Mouse (Mus musculus) neural tube, postnatal 0 days (tissue): ENCODE results near the gene Slc3a2. TPM values are rescaled to one million over a fixed set of nuclear protein-coding genes. Genes with fewer than 3 reads are reported as not detected.

ENCODE experiments used
- microRNA-seq: library from miRNA; unstranded; fragments of <30 nt; microRNA quantifications from one replicate; pipeline ENCODE4, GENCODE M21; 2016
- polyA plus RNA-seq: library from polyadenylated mRNA; unstranded; fragments of >200 nt; fragmentation: Nextera tagmentation; extraction: Ambion mirVana; gene quantifications from 2 replicates; pipeline ENCODE4 v1.2.1, GENCODE M21; 2015

Slc3a2 gene
- 178 and 184 TPM in 2 replicates for polyA plus RNA-seq

GRCm38 (mm10) chr19:8722907-8723573, at the start of gene Slc3a2:
Gene Slc3a2 (minus strand): TSS chr19:8723369.

GRCm38 (mm10) chr19:8770567-8771270, 47.5 kb upstream of the Slc3a2 start, which contains the start of gene Tmem223:
Gene Tmem223 (plus strand): TSS chr19:8770996.

GRCm38 (mm10) chr19:8756635-8757387, 33.6 kb upstream of the Slc3a2 start, which contains the start of gene Nxf1:
Gene Nxf1 (plus strand): TSS chr19:8757073.

DNA sequence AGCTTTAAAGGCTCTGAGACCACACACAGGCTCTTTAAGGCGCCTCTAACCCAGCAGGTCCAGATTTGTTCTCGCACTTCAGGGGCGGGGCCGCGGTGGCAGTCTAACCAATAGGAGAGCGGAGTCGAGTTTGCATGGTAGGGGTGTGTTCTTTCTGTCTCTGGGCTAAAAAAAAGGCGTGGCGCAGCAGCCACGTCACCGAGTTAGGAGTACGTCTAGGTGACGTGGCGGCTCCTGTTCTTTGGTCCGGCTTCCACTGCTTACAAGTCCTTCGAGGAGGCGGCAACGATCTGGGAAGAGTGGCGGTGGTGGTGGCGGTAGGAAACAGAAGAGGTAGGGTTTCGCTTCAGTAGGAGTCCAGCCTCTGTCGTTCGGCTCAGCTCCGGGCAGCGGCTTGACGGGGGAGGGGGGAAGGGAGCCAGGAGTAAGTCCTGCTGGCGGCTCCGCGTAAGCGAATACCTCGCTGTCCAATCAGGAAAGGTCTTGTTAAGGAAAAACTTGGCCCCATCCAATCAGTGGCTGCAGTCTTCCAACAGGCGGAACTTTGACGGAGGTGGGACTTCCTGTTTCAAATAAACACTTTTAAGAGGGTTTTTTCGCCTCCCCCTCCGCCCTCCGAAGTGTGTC, 18.2 kb upstream of the Slc3a2 start, which contains the start of gene Stx5a:
TSS of gene Stx5a (plus strand) at position 171 of the 627 bp plus-strand sequence.

GRCm38 (mm10) chr19:8740603-8741002, 17.4 kb upstream of the Slc3a2 start, which contains the start of gene 1700092M07Rik:
Gene 1700092M07Rik (plus strand): TSS chr19:8740718.

DNA sequence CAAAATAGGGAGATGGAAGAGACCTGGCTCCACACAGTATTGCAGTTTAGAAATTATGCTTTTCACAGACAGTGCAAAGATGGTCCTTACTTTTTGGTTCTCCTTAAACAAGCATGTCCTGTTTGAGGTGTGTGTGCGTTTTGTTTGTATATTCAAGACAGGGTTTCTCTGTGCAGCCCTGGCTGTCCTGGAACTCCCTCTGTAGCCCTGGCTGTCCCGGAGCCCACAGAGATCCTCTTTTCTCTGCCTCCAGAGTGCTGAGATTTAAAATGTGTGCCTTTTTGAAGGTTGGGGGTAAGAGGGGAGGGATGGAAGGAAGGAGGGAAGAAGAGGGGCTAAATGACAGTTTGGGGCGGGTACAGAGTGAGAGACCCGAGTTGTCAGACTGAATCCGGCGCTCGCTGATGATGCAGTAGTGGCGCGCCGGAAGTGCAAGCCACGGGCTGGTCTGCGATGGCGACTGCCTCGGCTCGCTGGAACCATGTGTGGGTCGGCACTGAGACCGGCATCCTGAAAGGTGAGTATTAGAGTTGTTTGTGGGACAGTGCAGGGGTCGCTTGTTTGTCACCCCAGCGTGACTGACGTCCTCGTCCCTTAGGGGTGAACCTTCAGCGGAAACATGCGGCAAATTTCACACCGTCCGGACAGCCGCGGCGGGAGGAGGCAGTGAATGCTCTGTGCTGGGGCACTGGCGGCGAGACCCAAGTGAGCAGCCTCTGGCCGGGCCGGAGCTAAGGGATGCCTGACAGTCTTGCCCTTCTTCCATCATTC, 12.4 kb upstream of the Slc3a2 start, which contains the start of gene Wdr74:
TSS of gene Wdr74 (plus strand) at position 439 of the 771 bp plus-strand sequence.

DNA sequence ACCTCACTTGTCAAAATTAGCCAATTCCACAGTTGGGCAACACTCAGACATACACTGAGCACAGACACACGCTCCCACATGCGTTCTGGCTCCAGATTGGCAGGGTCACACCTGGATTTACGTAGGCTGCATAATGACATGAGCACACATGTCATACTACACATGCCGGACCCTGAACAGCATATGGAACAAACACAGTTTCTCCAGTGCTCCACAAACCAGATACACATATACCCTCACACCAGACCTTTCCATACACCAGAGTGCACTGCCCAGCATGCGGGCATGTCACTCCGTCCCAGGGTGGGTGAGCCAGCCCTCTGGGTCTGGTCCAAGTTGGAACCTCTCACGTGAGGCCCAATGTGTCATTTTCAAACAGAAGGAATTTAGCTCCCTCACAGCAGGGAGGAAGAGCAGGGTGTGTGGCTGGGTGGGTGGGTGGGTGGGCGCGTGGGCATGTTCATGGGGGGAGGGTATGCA, 59.8 kb downstream of the Slc3a2 start, which contains the start of gene Chrm1:
TSS of gene Chrm1 (plus strand) at position 430 of the 480 bp plus-strand sequence.

Small RNA genes within 50 kb of the gene (microRNA-seq; reads per million reads assigned to microRNA genes)
- gene Mir6992 = not detected

Other genes starting within 250 kb of the Slc3a2 start
- 15.3 and 15.7 TPM in 2 replicates for gene Slc22a8, start 132.1 kb downstream of the Slc3a2 start, polyA plus RNA-seq
- 1.7 and 2.9 TPM in 2 replicates for gene Slc22a6, start 105.3 kb downstream of the Slc3a2 start, polyA plus RNA-seq
- gene Chrm1, start 59.6 kb downstream of the Slc3a2 start, polyA plus RNA-seq = 0.71 and 0.81 TPM in 2 replicates
- 76.3 and 80.4 TPM in 2 replicates for gene Wdr74, start 12.5 kb upstream of the Slc3a2 start, polyA plus RNA-seq
- gene 1700092M07Rik, start 17.3 kb upstream of the Slc3a2 start, polyA plus RNA-seq = 0.85 and 2.0 TPM in 2 replicates
- gene Stx5a, start 18.0 kb upstream of the Slc3a2 start, polyA plus RNA-seq = 86.2 and 95.5 TPM in 2 replicates
- 63.2 and 80.5 TPM in 2 replicates for gene Nxf1, start 33.7 kb upstream of the Slc3a2 start, polyA plus RNA-seq
- gene Tmem223, start 47.6 kb upstream of the Slc3a2 start, polyA plus RNA-seq = 257 and 285 TPM in 2 replicates
- gene Tmem179b, start 51.1 kb upstream of the Slc3a2 start, polyA plus RNA-seq = 31.8 and 35.1 TPM in 2 replicates
- 23.3 and 25.3 TPM in 2 replicates for gene Taf6l, start 63.0 kb upstream of the Slc3a2 start, polyA plus RNA-seq
- gene Polr2g, start 75.2 kb upstream of the Slc3a2 start, polyA plus RNA-seq = 167 and 188 TPM in 2 replicates
- 5.0 and 5.5 TPM in 2 replicates for gene Zbtb3, start 79.2 kb upstream of the Slc3a2 start, polyA plus RNA-seq
- gene Ttc9c, start 96.0 kb upstream of the Slc3a2 start, polyA plus RNA-seq = 45.1 and 45.3 TPM in 2 replicates
- 6.9 and 7.5 TPM in 2 replicates for gene Hnrnpul2, start 96.6 kb upstream of the Slc3a2 start, polyA plus RNA-seq
- not detected in 2 replicates for gene AC129217.1, start 106.4 kb upstream of the Slc3a2 start, polyA plus RNA-seq
- 124 and 129 TPM in 2 replicates for gene Bscl2, start 114.1 kb upstream of the Slc3a2 start, polyA plus RNA-seq
- 623 and 651 TPM in 2 replicates for gene Gng3, start 115.8 kb upstream of the Slc3a2 start, polyA plus RNA-seq
- gene Lrrn4cl, start 127.4 kb upstream of the Slc3a2 start, polyA plus RNA-seq = 1.4 and 2.2 TPM in 2 replicates
- gene Ubxn1, start 148.1 kb upstream of the Slc3a2 start, polyA plus RNA-seq = 150 and 155 TPM in 2 replicates
- 70.9 and 75.2 TPM in 2 replicates for gene Uqcc3, start 157.6 kb upstream of the Slc3a2 start, polyA plus RNA-seq
- gene Lbhd1, start 160.4 kb upstream of the Slc3a2 start, polyA plus RNA-seq = 19.7 and 26.1 TPM in 2 replicates
- not detected in 2 replicates for gene Gm49403, start 160.6 kb upstream of the Slc3a2 start, polyA plus RNA-seq
- 43.2 and 44.0 TPM in 2 replicates for gene 1810009A15Rik, start 165.5 kb upstream of the Slc3a2 start, polyA plus RNA-seq
- gene Gm49416, start 165.6 kb upstream of the Slc3a2 start, polyA plus RNA-seq = 0.21 TPM in 1 of 2 replicates, not detected in the other
- gene Ints5, start 169.6 kb upstream of the Slc3a2 start, polyA plus RNA-seq = 21.7 and 23.3 TPM in 2 replicates
- 47.1 and 53.9 TPM in 2 replicates for gene Ganab, start 174.7 kb upstream of the Slc3a2 start, polyA plus RNA-seq
- gene B3gat3, start 197.0 kb upstream of the Slc3a2 start, polyA plus RNA-seq = 83.2 and 86.3 TPM in 2 replicates
- 5.2 and 5.4 TPM in 2 replicates for gene Rom1, start 206.0 kb upstream of the Slc3a2 start, polyA plus RNA-seq
- 14.3 and 15.3 TPM in 2 replicates for gene Eml3, start 206.2 kb upstream of the Slc3a2 start, polyA plus RNA-seq
- gene Mta2, start 218.5 kb upstream of the Slc3a2 start, polyA plus RNA-seq = 58.6 and 60.1 TPM in 2 replicates
- 15.0 and 18.8 TPM in 2 replicates for gene Tut1, start 230.5 kb upstream of the Slc3a2 start, polyA plus RNA-seq
- 250 and 257 TPM in 2 replicates for gene Eef1g, start 243.7 kb upstream of the Slc3a2 start, polyA plus RNA-seq